Mouse (Mus musculus) c-Kit-positive CD71-positive TER-119-positive erythroid progenitor cells, embryonic 14.5 days (primary cell): ENCODE results near the gene Gpc4.

Experiments used
- DNase-seq: peaks from one replicate; pipeline ENCODE4 v3.0.0-alpha.2; 2013; ENCODE audit warnings: low spot score

Gpc4 gene

DNA sequence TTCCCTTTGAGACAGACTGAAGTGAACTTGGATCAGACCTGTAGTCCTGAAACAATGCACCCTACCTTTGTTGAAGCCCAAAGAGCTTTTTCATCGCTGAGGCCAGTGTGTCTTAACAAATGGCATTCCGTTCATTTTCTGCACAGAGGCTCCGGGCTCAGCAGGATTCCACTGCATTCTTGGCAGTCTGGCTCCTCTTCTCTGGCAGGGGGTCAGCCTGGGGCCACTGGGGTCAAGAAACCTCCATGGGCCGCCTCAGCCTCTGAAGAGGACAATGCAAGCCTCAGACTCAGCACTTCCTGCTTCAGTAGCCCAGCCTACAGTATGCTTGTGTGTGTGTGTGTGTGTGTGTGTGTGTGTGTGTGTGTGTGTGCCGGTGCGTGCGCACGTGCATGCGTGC lies 147.4 kb downstream of the Gpc4 start:
- no peak for DNase-seq
